Mouse (Mus musculus) heart, postnatal 0 days (tissue): ENCODE results near the gene Las1l.
"Not testable (repeated sequence)": the region's sequence is repeated elsewhere in the genome, so short reads cannot be mapped to it uniquely, and the experiment has no call there.

Source experiments
- CTCF ChIP-seq: IDR thresholded peaks from 2 replicates; pipeline ENCODE4 v1.5.1; 2016; ENCODE audit warnings: antibody characterized with exemption, control low read depth, low read depth
- EP300 ChIP-seq: IDR thresholded peaks from 2 replicates; pipeline ENCODE4 v1.6.1; 2016; ENCODE audit warnings: antibody characterized with exemption, low read depth

DNA sequence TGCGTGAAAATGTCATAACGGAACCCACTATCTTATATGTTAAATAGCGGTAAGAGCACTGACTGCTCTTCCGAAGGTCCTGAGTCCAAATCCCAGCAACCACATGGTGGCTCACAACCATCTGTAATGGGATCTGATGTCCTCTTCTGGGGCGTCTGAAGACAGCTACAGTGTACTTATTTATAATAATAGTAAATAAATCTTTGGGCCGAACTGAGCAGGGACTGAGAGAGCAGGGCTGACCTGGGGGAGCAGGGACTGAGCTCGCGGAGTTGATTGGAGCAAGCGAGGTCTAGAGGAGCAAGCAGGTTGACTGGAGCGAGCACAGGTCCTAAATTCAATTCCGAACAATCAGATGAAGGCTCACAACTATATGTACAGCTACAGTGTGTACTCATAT is 699 bp upstream of the Las1l start:
- not testable (repeated sequence) for TF ChIP-seq CTCF, EP300
